In the genomic region with DNA sequence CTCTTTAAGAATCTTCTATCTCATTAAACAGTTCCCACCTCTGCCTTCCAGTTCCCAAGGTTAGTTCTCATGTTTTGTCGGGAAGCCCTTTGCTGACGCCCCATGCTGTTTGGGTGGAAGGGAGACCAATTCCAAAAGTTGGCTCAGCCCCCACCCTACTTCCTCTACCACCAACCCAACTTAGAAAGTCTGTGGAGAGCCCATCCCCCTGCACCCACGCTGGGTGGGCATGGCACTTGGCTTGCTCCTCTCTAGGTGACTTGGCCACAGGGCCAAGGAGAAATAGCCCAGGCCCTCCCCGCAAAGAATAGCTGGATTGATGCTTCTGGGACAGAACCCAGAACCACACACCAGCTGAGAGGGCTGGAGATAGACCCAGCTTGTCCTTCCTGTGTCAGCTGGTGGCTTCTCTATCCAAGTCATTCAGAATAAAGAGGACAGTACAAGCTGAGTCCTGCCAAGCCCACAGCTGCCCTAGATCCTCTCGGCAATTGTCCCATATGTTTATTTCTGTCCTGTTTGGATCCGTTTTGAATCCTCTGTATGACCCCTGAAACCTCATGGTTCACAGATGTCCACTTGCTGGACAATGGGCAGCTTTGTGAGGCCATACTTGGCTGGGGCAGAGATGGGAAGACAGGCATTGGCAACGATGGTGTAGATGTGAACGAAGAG, we compare ENCODE assay signal across 13 mouse cellular contexts. TPM values are rescaled to one million over a fixed set of nuclear protein-coding genes. Genes with fewer than 3 reads are reported as not detected.
DNase-seq lines count a peak whose midpoint lies in the region; ATAC-seq and TF ChIP-seq lines count a peak whose summit lies in the region.
"Had no signal": no experiment of that assay in that cellular context is flagged by ENCODE, and none has a peak within 500 bp of the region (broad histone marks: within the 10 kb centered on the region; RNA-seq: fewer than 3 reads in every experiment).

No protein-coding gene starts in this region.

- no peaks in the 10 kb centered on the region for H3K27me3 ChIP-seq in cerebellum, adult 2 months (ENCODE audit: control insufficient read depth, insufficient read depth, low read length)
- H3K27me3 ChIP-seq in heart, postnatal 0 days (ENCODE audit: control insufficient read depth, insufficient read depth, low read length) = peaks cover 28% of the 10 kb centered on the region; the same call in 1 of the 2 replicates
- no peaks in the 10 kb centered on the region; the same call in 1 of the 2 replicates for H3K27me3 ChIP-seq in stomach, embryonic 15.5 days (replicated peaks)
- no peaks in the 10 kb centered on the region for H3K27me3 ChIP-seq in stomach, postnatal 0 days (ENCODE audit: control insufficient read depth, insufficient read depth, low read length)

- no peak overlapping the region for H3K4me3 ChIP-seq in cerebellum, adult 2 months (replicated peaks; ENCODE audit: insufficient read depth, low read depth, low read length)
- no peak overlapping the region for H3K4me3 ChIP-seq in heart, postnatal 0 days (ENCODE audit: low read depth, low read length)
- H3K4me3 ChIP-seq in stomach, embryonic 15.5 days (replicated peaks) = no peak overlapping the region
- H3K4me3 ChIP-seq in stomach, postnatal 0 days (ENCODE audit: low read depth, low read length) = no peak overlapping the region
- H3K4me3 ChIP-seq: limb, embryonic 13.5 days had no signal

- no peak overlapping the region for H3K9ac ChIP-seq in heart, postnatal 0 days (replicated peaks; ENCODE audit: low read depth, low read length)
- H3K9ac ChIP-seq in stomach, embryonic 15.5 days = no peak overlapping the region
- H3K9ac ChIP-seq in stomach, postnatal 0 days (ENCODE audit: low read length) = no peak overlapping the region
- H3K9ac ChIP-seq: limb, embryonic 13.5 days had no signal

- H3K27ac ChIP-seq in cerebellum, adult 2 months (ENCODE audit: insufficient read depth, low read length) = 0 out of 2 replicates have a peak overlapping the region, but pooled peaks have one; percentile 20
- no peak overlapping the region for H3K27ac ChIP-seq in heart, postnatal 0 days (ENCODE audit: low read depth)
- no peak overlapping the region for H3K27ac ChIP-seq in stomach, embryonic 15.5 days
- H3K27ac ChIP-seq in stomach, postnatal 0 days (replicated peaks) = no peak overlapping the region
- H3K27ac ChIP-seq: limb, embryonic 13.5 days had no signal

- no peaks in the 10 kb centered on the region for H3K9me3 ChIP-seq in heart, postnatal 0 days (replicated peaks; ENCODE audit: control insufficient read depth, low read length)
- H3K9me3 ChIP-seq in stomach, embryonic 15.5 days = no peaks in the 10 kb centered on the region
- H3K9me3 ChIP-seq in stomach, postnatal 0 days (ENCODE audit: control insufficient read depth, low read length) = no peaks in the 10 kb centered on the region
- H3K9me3 ChIP-seq: G1E; limb, embryonic 13.5 days had no signal

- no peaks in the 10 kb centered on the region for H3K4me1 ChIP-seq in cerebellum, adult 2 months (ENCODE audit: control insufficient read depth, insufficient read depth, low read length)
- no peaks in the 10 kb centered on the region for H3K4me1 ChIP-seq in heart, postnatal 0 days (ENCODE audit: control insufficient read depth, insufficient read depth)
- H3K4me1 ChIP-seq in stomach, embryonic 15.5 days = 0 out of 2 replicates have a peak, but pooled peaks cover 5% of the 10 kb centered on the region
- no peaks in the 10 kb centered on the region for H3K4me1 ChIP-seq in stomach, postnatal 0 days (replicated peaks; ENCODE audit: control insufficient read depth, insufficient read depth)
- H3K4me1 ChIP-seq: limb, embryonic 13.5 days had no signal

- H3K4me2 ChIP-seq in heart, postnatal 0 days (ENCODE audit: low read depth, low read length) = peak overlapping the region; percentile 29; the same call in 1 of the 2 replicates
- H3K4me2 ChIP-seq in stomach, embryonic 15.5 days = 0 out of 2 replicates have a peak overlapping the region, but pooled peaks have one; percentile 8
- no peak overlapping the region for H3K4me2 ChIP-seq in stomach, postnatal 0 days (replicated peaks; ENCODE audit: low read depth)
- H3K4me2 ChIP-seq: limb, embryonic 13.5 days had no signal

- 16% methylated on average over 8 of the region's 8 CpGs for WGBS in cerebellum, adult 2 months
- WGBS in heart, postnatal 0 days = 62% methylated on average over 8 of the region's 8 CpGs
- 66% methylated on average over 8 of the region's 8 CpGs for WGBS in stomach, embryonic 15.5 days
- WGBS in stomach, postnatal 0 days = 60% methylated on average over 8 of the region's 8 CpGs

- no peak for TF ChIP-seq POLR2A in cerebellum, adult 2 months (IDR thresholded peaks at IDR 0.05; ENCODE audit: borderline replicate concordance, insufficient read depth, low read length)

- H3K36me3 ChIP-seq in heart, postnatal 0 days (replicated peaks; ENCODE audit: control insufficient read depth, insufficient read depth, low read length) = no peaks in the 10 kb centered on the region
- H3K36me3 ChIP-seq in stomach, embryonic 15.5 days = no peaks in the 10 kb centered on the region
- no peaks in the 10 kb centered on the region for H3K36me3 ChIP-seq in stomach, postnatal 0 days (ENCODE audit: control insufficient read depth, insufficient read depth, low read length)
- H3K36me3 ChIP-seq: limb, embryonic 13.5 days had no signal

- TF ChIP-seq CTCF in cerebellum, adult 2 months (IDR thresholded peaks at IDR 0.05; ENCODE audit: borderline replicate concordance, insufficient read depth, low read depth, low read length) = no peak
- TF ChIP-seq CTCF in heart, postnatal 0 days (IDR thresholded peaks at IDR 0.05; ENCODE audit: low read depth) = no peak
- TF ChIP-seq CTCF in stomach, postnatal 0 days (IDR thresholded peaks at IDR 0.05; ENCODE audit: low read depth) = no peak

- no peak for TF ChIP-seq EP300 in heart, postnatal 0 days (IDR thresholded peaks at IDR 0.05; ENCODE audit: low read depth)
- TF ChIP-seq EP300 in stomach, postnatal 0 days (optimal IDR thresholded peaks at IDR 0.05) = no peak

- ATAC-seq in heart, postnatal 0 days (ENCODE audit: insufficient read depth, low read depth) = no peak
- ATAC-seq in stomach, embryonic 15.5 days (ENCODE audit: insufficient read depth, low FRiP score, low read depth) = no peak
- no peak for ATAC-seq in stomach, postnatal 0 days (ENCODE audit: low FRiP score, low TSS enrichment)

- DNase-seq in cerebellum, adult 2 months = peak in 1 of 2 experiments; percentile 48
- DNase-seq in cerebellum, postnatal 4 days (ENCODE audit: low spot score in 2 of 2) = no peak
- no peak for DNase-seq in heart, postnatal 0 days (ENCODE audit: low spot score)
- no peak for DNase-seq in heart, postnatal 4 days
- DNase-seq in stomach, postnatal 0 days (ENCODE audit: low spot score) = no peak
- DNase-seq in telencephalon, adult 2 months (ENCODE audit: low read depth, low spot score) = peak; percentile 84
- no peak for DNase-seq in lung, postnatal 14 days

RNA-seq across cellular contexts. Expression of a gene that starts 1.6 kb away (rescaled TPM):
- polyA plus RNA-seq in cerebellum, adult 2 months (2012; rRNA removed) = 0.30 and 0.46 TPM in 2 replicates
- 0.46 and 1.1 TPM in 2 replicates for total RNA-seq in heart, postnatal 0 days (2014; rRNA removed; ENCODE audit: low replicate concordance)
- polyA plus RNA-seq in heart, postnatal 0 days (2015; fragmentation: Nextera tagmentation; extraction: Ambion mirVana) = 0.30 and 0.32 TPM in 2 replicates
- under 1 TPM in 1 of 2 experiments, not detected in 1; 0.70 TPM for total RNA-seq in heart, postnatal 4 days (2021)
- polyA plus RNA-seq in stomach, embryonic 15.5 days (2015; fragmentation: Nextera tagmentation; extraction: Ambion mirVana) = 1.3 and 1.5 TPM in 2 replicates
- polyA plus RNA-seq in stomach, postnatal 0 days (2015; fragmentation: Nextera tagmentation; extraction: Ambion mirVana) = 0.51 and 0.73 TPM in 2 replicates

RNA-seq across cellular contexts. Expression of a gene that starts 8.6 kb away (rescaled TPM):
- polyA plus RNA-seq in cerebellum, adult 2 months (2012; rRNA removed) = 65.1 and 66.7 TPM in 2 replicates
- total RNA-seq in heart, postnatal 0 days (2014; rRNA removed; ENCODE audit: low replicate concordance) = 89.3 and 100 TPM in 2 replicates
- 41.3 and 42.4 TPM in 2 replicates for polyA plus RNA-seq in heart, postnatal 0 days (2015; fragmentation: Nextera tagmentation; extraction: Ambion mirVana)
- total RNA-seq in heart, postnatal 4 days (2021) = 10 to 100 TPM; 54.1 to 59.3 TPM
- polyA plus RNA-seq in stomach, embryonic 15.5 days (2015; fragmentation: Nextera tagmentation; extraction: Ambion mirVana) = 114 and 127 TPM in 2 replicates
- 73.7 and 76.5 TPM in 2 replicates for polyA plus RNA-seq in stomach, postnatal 0 days (2015; fragmentation: Nextera tagmentation; extraction: Ambion mirVana)

RNA-seq across cellular contexts. Expression of a gene that starts 26.8 kb away (rescaled TPM):
- polyA plus RNA-seq in cerebellum, adult 2 months (2012; rRNA removed) = not detected in 2 replicates
- not detected in 2 replicates for total RNA-seq in heart, postnatal 0 days (2014; rRNA removed; ENCODE audit: low replicate concordance)
- polyA plus RNA-seq in heart, postnatal 0 days (2015; fragmentation: Nextera tagmentation; extraction: Ambion mirVana) = not detected in 2 replicates
- not detected for total RNA-seq in heart, postnatal 4 days (2021)
- polyA plus RNA-seq in stomach, embryonic 15.5 days (2015; fragmentation: Nextera tagmentation; extraction: Ambion mirVana) = 0.06 and 0.17 TPM in 2 replicates
- polyA plus RNA-seq in stomach, postnatal 0 days (2015; fragmentation: Nextera tagmentation; extraction: Ambion mirVana) = not detected in 2 replicates
- total RNA-seq: common myeloid progenitor, adult 5-6 weeks had no signal
- polyA plus RNA-seq: G1E had no signal

RNA-seq across cellular contexts. Expression of a gene that starts 41.5 kb away (rescaled TPM):
- 0.17 and 0.38 TPM in 2 replicates for polyA plus RNA-seq in cerebellum, adult 2 months (2012; rRNA removed)
- total RNA-seq in heart, postnatal 0 days (2014; rRNA removed; ENCODE audit: low replicate concordance) = 24.8 and 33.1 TPM in 2 replicates
- polyA plus RNA-seq in heart, postnatal 0 days (2015; fragmentation: Nextera tagmentation; extraction: Ambion mirVana) = 8.6 and 11.4 TPM in 2 replicates
- 10 to 100 TPM; 18.3 to 20.6 TPM for total RNA-seq in heart, postnatal 4 days (2021)
- 29.2 and 32.1 TPM in 2 replicates for polyA plus RNA-seq in stomach, embryonic 15.5 days (2015; fragmentation: Nextera tagmentation; extraction: Ambion mirVana)
- 9.7 and 12.4 TPM in 2 replicates for polyA plus RNA-seq in stomach, postnatal 0 days (2015; fragmentation: Nextera tagmentation; extraction: Ambion mirVana)

RNA-seq across cellular contexts. Expression of a gene that starts 43.9 kb away (rescaled TPM):
- not detected in 2 replicates for polyA plus RNA-seq in cerebellum, adult 2 months (2012; rRNA removed)
- not detected in 2 replicates for total RNA-seq in heart, postnatal 0 days (2014; rRNA removed; ENCODE audit: low replicate concordance)
- not detected in 2 replicates for polyA plus RNA-seq in heart, postnatal 0 days (2015; fragmentation: Nextera tagmentation; extraction: Ambion mirVana)
- not detected for total RNA-seq in heart, postnatal 4 days (2021)
- not detected in 2 replicates for polyA plus RNA-seq in stomach, embryonic 15.5 days (2015; fragmentation: Nextera tagmentation; extraction: Ambion mirVana)
- polyA plus RNA-seq in stomach, postnatal 0 days (2015; fragmentation: Nextera tagmentation; extraction: Ambion mirVana) = not detected in 2 replicates
- total RNA-seq: common myeloid progenitor, adult 5-6 weeks; G1E; megakaryocyte, adult 5-6 weeks had no signal
- polyA plus RNA-seq: G1E; neural tube, embryonic 11.5 days had no signal
